Mouse (Mus musculus) midbrain, embryonic 16.5 days (tissue): ENCODE measurements around the gene Zscan26. TPM values are rescaled to one million over a fixed set of nuclear protein-coding genes. Genes with fewer than 3 reads are reported as not detected.
"Not testable (repeated sequence)": the region's sequence is repeated elsewhere in the genome, so short reads cannot be mapped to it uniquely, and the experiment has no call there.

Source experiments
- ATAC-seq: fragments of 200-750 bp; cut with Nextera tagmentation; 2 replicates; pipeline ENCODE4 v1.8.0; 2017; ENCODE audit warnings: moderate TSS enrichment
- H3K27ac ChIP-seq: fragments of 300-500 bp; sonication (generic); 2 replicates; pipeline ENCODE4 v1.5.1; 2014; ENCODE audit warnings: mild to moderate bottlenecking, low read length, mixed read lengths
- H3K27me3 ChIP-seq: fragments of 300-500 bp; sonication (generic); 2 replicates; pipeline ENCODE4 v1.6.1; 2014; ENCODE audit warnings: low read depth, low read length, mixed read lengths; ENCODE audit not compliant: control insufficient read depth, insufficient read depth
- H3K36me3 ChIP-seq: fragments of 300-500 bp; sonication (generic); 2 replicates; pipeline ENCODE4 v1.6.1; 2014; ENCODE audit warnings: mild to moderate bottlenecking, low read length, moderate library complexity, mixed read lengths; ENCODE audit not compliant: control insufficient read depth, insufficient read depth
- H3K4me1 ChIP-seq: fragments of 300-500 bp; sonication (generic); 2 replicates; pipeline ENCODE4 v1.6.1; 2014; ENCODE audit warnings: mild to moderate bottlenecking, low read length, mixed read lengths; ENCODE audit not compliant: control insufficient read depth, insufficient read depth
- H3K4me2 ChIP-seq: fragments of 300-500 bp; sonication (generic); 2 replicates; pipeline ENCODE4 v1.6.1; 2014; ENCODE audit warnings: mild to moderate bottlenecking, low read length, mixed read lengths
- H3K4me3 ChIP-seq: fragments of 300-500 bp; sonication (generic); 2 replicates; pipeline ENCODE4 v1.5.1; 2014; ENCODE audit warnings: low read depth, mild to moderate bottlenecking, low read length, moderate library complexity, mixed read lengths
- H3K9ac ChIP-seq: fragments of 300-500 bp; sonication (generic); 2 replicates; pipeline ENCODE4 v1.6.1; 2014; ENCODE audit warnings: low read depth, low read length, mixed read lengths
- H3K9me3 ChIP-seq: fragments of 300-500 bp; sonication (generic); replicated peaks from 2 replicates; pipeline ENCODE4 v1.6.1; 2014; ENCODE audit warnings: mild to moderate bottlenecking, low read length, mixed read lengths; ENCODE audit not compliant: control insufficient read depth, poor library complexity, severe bottlenecking
- WGBS: fragments of 180-500 bp; shearing (Covaris S2); extraction: QIAGEN DNeasy Blood & Tissue Kit; methylation state at CpG from one replicate; pipeline ENCODE4 v1.1.7; 2014; 5-methylcytosine and 5-hydroxymethylcytosine counted together
- microRNA counts: library from miRNA; unstranded; fragments of <30 nt; microRNA quantifications from one replicate; lab custom pipeline; 2016
- microRNA-seq: library from miRNA; unstranded; fragments of <30 nt; microRNA quantifications from one replicate; pipeline ENCODE4, GENCODE M21; 2017
- polyA plus RNA-seq: library from polyadenylated mRNA; unstranded; fragments of >200 nt; fragmentation: Nextera tagmentation; extraction: Ambion mirVana; gene quantifications from 2 replicates; pipeline ENCODE4 v1.2.1, GENCODE M21; 2015

Gene Zscan26
- polyA plus RNA-seq, 1 experiment from 2014 or later, result 21.5 TPM

GRCm38 (mm10) chr13:21401166-21401565, 52.4 kb downstream of the Zscan26 start:
- H3K4me3 ChIP-seq, result peak overlapping the region; percentile 88
- WGBS, result 84% methylated on average over 3 of the region's 3 CpGs
- H3K27ac ChIP-seq, result no peak overlapping the region
- no peak for ATAC-seq
- peaks cover 25% of the 10 kb centered on the region for H3K4me1 ChIP-seq
- H3K4me2 ChIP-seq, result peak overlapping the region; percentile 71
- H3K9me3 ChIP-seq, result no peaks in the 10 kb centered on the region
- no peak overlapping the region for H3K9ac ChIP-seq
- peaks cover 8% of the 10 kb centered on the region for H3K36me3 ChIP-seq
- H3K27me3 ChIP-seq, result no peaks in the 10 kb centered on the region

DNA sequence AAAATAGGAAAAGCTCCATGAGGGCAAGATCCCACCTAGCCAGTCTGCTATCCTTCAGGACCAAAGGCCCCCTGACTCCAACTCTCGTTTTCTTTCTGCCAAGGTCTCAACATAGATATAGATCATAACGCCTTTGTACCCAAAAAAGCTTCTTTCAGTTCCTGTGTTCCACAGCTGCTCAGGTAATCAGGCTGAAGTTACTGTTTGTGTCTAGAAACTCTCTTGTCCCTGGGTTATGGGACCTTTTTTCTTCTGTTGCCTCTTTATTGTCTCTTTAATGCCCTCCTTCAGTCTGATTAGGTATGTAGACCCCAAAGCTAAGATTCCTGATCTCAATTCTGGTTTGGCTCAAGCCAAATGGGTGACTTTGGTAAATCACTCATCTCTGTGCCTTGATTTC, 56.0 kb downstream of the Zscan26 start:
- peaks cover 25% of the 10 kb centered on the region for H3K4me1 ChIP-seq
- H3K9me3 ChIP-seq, result no peaks in the 10 kb centered on the region
- no peaks in the 10 kb centered on the region for H3K27me3 ChIP-seq
- H3K4me2 ChIP-seq, result no peak overlapping the region
- H3K4me3 ChIP-seq, result no peak overlapping the region
- H3K27ac ChIP-seq, result no peak overlapping the region
- 95% methylated on average over 2 of the region's 2 CpGs for WGBS
- peaks cover 24% of the 10 kb centered on the region for H3K36me3 ChIP-seq
- H3K9ac ChIP-seq, result no peak overlapping the region
- ATAC-seq, result no peak

DNA sequence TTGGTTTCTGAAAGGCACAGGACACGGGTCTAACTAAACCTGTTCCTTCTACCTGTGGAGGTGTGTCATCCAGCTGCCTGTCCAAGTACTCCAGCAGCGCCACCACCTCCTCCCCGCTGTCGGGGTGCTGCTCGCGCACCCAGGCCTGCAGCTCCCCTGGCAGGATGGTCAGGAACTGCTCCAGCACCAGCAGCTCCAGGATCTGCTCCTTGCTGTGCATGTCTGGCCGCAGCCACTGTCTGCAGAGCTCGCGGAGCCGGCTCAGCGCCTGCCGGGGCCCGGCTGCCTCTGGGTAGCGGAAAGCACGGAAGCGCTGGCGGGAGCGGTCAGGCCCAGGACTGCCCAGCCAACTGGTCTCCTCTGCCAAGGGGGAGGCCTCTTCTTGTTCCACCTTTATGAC, 57.5 kb downstream of the Zscan26 start:
- peak; percentile 56; the same call in 1 of the 2 replicates for ATAC-seq
- peaks cover 36% of the 10 kb centered on the region for H3K36me3 ChIP-seq

DNA sequence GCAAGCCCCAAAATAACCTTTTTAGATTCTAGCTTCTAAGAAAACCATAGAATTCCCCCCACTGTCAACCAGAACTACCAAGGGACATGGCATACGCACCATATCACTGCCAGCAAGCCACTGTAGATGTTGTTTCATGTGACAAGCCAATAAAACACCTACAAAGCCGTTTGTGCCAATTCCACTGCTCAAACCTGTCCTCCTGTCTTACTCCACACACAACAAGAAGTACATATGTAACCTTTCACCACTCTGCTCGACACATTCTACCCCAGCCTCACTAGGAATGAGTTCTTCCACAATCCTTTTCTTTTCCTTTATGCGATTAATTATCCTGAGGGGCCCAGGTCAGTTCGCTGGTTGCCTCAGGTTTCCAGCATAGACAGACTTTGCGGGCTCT, 57.9 kb downstream of the Zscan26 start:
- H3K4me1 ChIP-seq, result peaks cover 15% of the 10 kb centered on the region
- H3K4me2 ChIP-seq, result no peak overlapping the region
- no peak overlapping the region for H3K27ac ChIP-seq
- no peak for ATAC-seq
- H3K9ac ChIP-seq, result no peak overlapping the region
- WGBS, result 96% methylated on average over 6 of the region's 6 CpGs
- no peaks in the 10 kb centered on the region for H3K9me3 ChIP-seq
- peaks cover 37% of the 10 kb centered on the region for H3K36me3 ChIP-seq
- no peaks in the 10 kb centered on the region for H3K27me3 ChIP-seq
- no peak overlapping the region for H3K4me3 ChIP-seq

More for the DNA sequence above, 57.5 kb downstream of the Zscan26 start:
- not testable (repeated sequence) for H3K4me3 ChIP-seq, H3K27me3 ChIP-seq, H3K4me2 ChIP-seq, H3K9me3 ChIP-seq, H3K27ac ChIP-seq, H3K9ac ChIP-seq
- 96% methylated on average over 18 of the region's 18 CpGs for WGBS
- peaks cover 18% of the 10 kb centered on the region for H3K4me1 ChIP-seq

- Histone ChIP-seq H3K4me2 (no peak overlapping the region), H3K36me3 (peaks cover 37% of the 10 kb centered on the region), H3K4me3 (no peak overlapping the region), H3K27me3 (no peaks in the 10 kb centered on the region), H3K4me1 (peaks cover 12% of the 10 kb centered on the region), H3K27ac (no peak overlapping the region), H3K9me3 (no peaks in the 10 kb centered on the region), H3K9ac (no peak overlapping the region)
- ATAC-seq, result no peak
- WGBS, result 100% methylated on average over 1 of the region's 1 CpGs
Observed at GRCm38 (mm10) chr13:21395211-21395610, 58.3 kb downstream of the Zscan26 start.

MicroRNA genes within 50 kb of the gene (microRNA counts, 519-probe panel; counts per million panel counts)
- 2,683 counts per million, percentile 80 among the panel's probes with 10 or more counts for microRNA mmu-miR-1896 (lab: Ali Mortazavi, UCI)

Small RNAs within 50 kb of the gene (microRNA-seq; reads per million reads assigned to microRNA genes)
- gene Mir1896, result not detected
- gene Mir6942, result not detected

Other genes with a start within 250 kb of the Zscan26 start
- gene Gpx5, start 161.0 kb downstream of the Zscan26 start, polyA plus RNA-seq, result not detected in 2 replicates
- gene Gpx6, start 141.6 kb downstream of the Zscan26 start, polyA plus RNA-seq, result 0.54 TPM in 1 of 2 replicates, not detected in the other
- gene Olfr1367, start 106.8 kb downstream of the Zscan26 start, polyA plus RNA-seq, result not detected in 2 replicates
- 11.5 and 13.5 TPM in 2 replicates for gene Zscan12, start 90.9 kb downstream of the Zscan26 start, polyA plus RNA-seq
- 64.5 and 73.5 TPM in 2 replicates for gene Zkscan3, start 51.0 kb downstream of the Zscan26 start, polyA plus RNA-seq
- gene Pgbd1, start 12.7 kb downstream of the Zscan26 start, polyA plus RNA-seq, result 4.6 and 4.8 TPM in 2 replicates
- gene Nkapl, start 14.8 kb upstream of the Zscan26 start, polyA plus RNA-seq, result 3.8 and 4.5 TPM in 2 replicates
- 12.0 and 13.2 TPM in 2 replicates for gene Zkscan4, start 25.2 kb upstream of the Zscan26 start, polyA plus RNA-seq
- not detected in 2 replicates for gene Gm10065, start 25.7 kb upstream of the Zscan26 start, polyA plus RNA-seq
- gene AK157302, start 41.5 kb upstream of the Zscan26 start, polyA plus RNA-seq, result 0.43 and 0.56 TPM in 2 replicates
- gene Gm11273, start 47.7 kb upstream of the Zscan26 start, polyA plus RNA-seq, result 4.3 and 7.3 TPM in 2 replicates
- 4.1 and 4.3 TPM in 2 replicates for gene Zkscan8, start 77.4 kb upstream of the Zscan26 start, polyA plus RNA-seq
- 0.09 and 0.15 TPM in 2 replicates for gene Olfr1366, start 89.1 kb upstream of the Zscan26 start, polyA plus RNA-seq
- not detected in 2 replicates for gene Olfr1535, start 106.2 kb upstream of the Zscan26 start, polyA plus RNA-seq
- not detected in 2 replicates for gene Olfr1364, start 128.0 kb upstream of the Zscan26 start, polyA plus RNA-seq
- not detected in 2 replicates for gene Olfr1362, start 160.3 kb upstream of the Zscan26 start, polyA plus RNA-seq
- 0.07 TPM in 1 of 2 replicates, not detected in the other for gene Olfr11, start 188.8 kb upstream of the Zscan26 start, polyA plus RNA-seq
- gene Olfr1361, start 209.7 kb upstream of the Zscan26 start, polyA plus RNA-seq, result not detected in 2 replicates
- gene Olfr1360, start 223.7 kb upstream of the Zscan26 start, polyA plus RNA-seq, result not detected in 2 replicates
- not detected in 2 replicates for gene Olfr1359, start 244.4 kb upstream of the Zscan26 start, polyA plus RNA-seq